Mouse (Mus musculus): ENCODE results near the gene Il17d. TPM values are rescaled to one million over a fixed set of nuclear protein-coding genes. Genes with fewer than 3 reads are reported as not detected.

Il17d gene
- total and polyA plus RNA-seq, 3 experiments: 0.08 TPM; not detected in 2

- TF ChIP-seq IRF4 (IDR thresholded peaks at IDR 0.05; ENCODE audit: low read depth, low read length) (peak; percentile 74), ZNF384 (IDR thresholded peaks at IDR 0.05; ENCODE audit: low read depth, low read length) (no peak), JUN (IDR thresholded peaks at IDR 0.05; ENCODE audit: insufficient read depth, low read depth, low read length) (peak; percentile 39), GABPA (IDR thresholded peaks at IDR 0.05; ENCODE audit: insufficient replicate concordance, low read depth, low read length) (no peak), POLR2A (IDR thresholded peaks at IDR 0.05; ENCODE audit: low read depth, low read length) (no peak), NRF1 (IDR thresholded peaks at IDR 0.05; ENCODE audit: low read depth, low read length) (no peak)
Observed at GRCm38 (mm10) chr14:57484183-57484582, 40.4 kb upstream of the Il17d start (continued).

- H3K4me2 ChIP-seq (ENCODE audit: insufficient read depth, low read depth, poor library complexity, severe bottlenecking): no peak overlapping the region
- H3K36me3 ChIP-seq (replicated peaks in 1 of 2; ENCODE audit: control insufficient read depth in 1 of 2, insufficient read depth in 1 of 2, low read length in 1 of 2): peaks cover 0 to 7% of the 10 kb centered on the region in 2 experiments
- no peaks in the 10 kb centered on the region for H3K27me3 ChIP-seq (replicated peaks)
- no peaks in the 10 kb centered on the region for H3K79me2 ChIP-seq (replicated peaks; ENCODE audit: control insufficient read depth, extremely low read depth, insufficient read depth, poor library complexity, severe bottlenecking)
- H3K27ac ChIP-seq (ENCODE audit: insufficient read depth, low read depth): no peak overlapping the region
- no peak for TF ChIP-seq POLR2A (IDR thresholded peaks at IDR 0.05; ENCODE audit: low read depth, low read length)
- TF ChIP-seq E2F4 (IDR thresholded peaks at IDR 0.05; ENCODE audit: insufficient replicate concordance, low read depth, low read length): no peak
- TF ChIP-seq EP300 (IDR thresholded peaks at IDR 0.05; ENCODE audit: low read length): no peak
- no peak for TF ChIP-seq TCF12 (IDR thresholded peaks at IDR 0.05; ENCODE audit: low read depth, low read length)
- no peak for TF ChIP-seq NELFE (IDR thresholded peaks at IDR 0.05; ENCODE audit: low read depth, low read length)
- TF ChIP-seq TBP (conservative IDR thresholded peaks at IDR 0.05; ENCODE audit: low read depth, low read length): no peak
- TF ChIP-seq ZNF384 (IDR thresholded peaks at IDR 0.05; ENCODE audit: low read depth, low read length): no peak
- no peak for DNase-seq (ENCODE audit: extremely low read depth)
- H3K9ac ChIP-seq (ENCODE audit: insufficient read depth, low read depth): no peak overlapping the region
- H3K4me3 ChIP-seq (replicated peaks in 1 of 3; ENCODE audit: low read depth in 2 of 3, low read length in 2 of 3, poor library complexity in 1 of 3): no peak overlapping the region
- in situ Hi-C loops (cut with MboI; ENCODE audit: low pct_ligation_motif_present, low pct_unique_long_range_greater_than_20kb, low sequenced_read_pairs) (no loop called here), dilution Hi-C loops (cut with MboI; ENCODE audit: extremely low pct_ligation_motif_present, extremely low pct_unique_long_range_greater_than_20kb, low sequenced_read_pairs) (no loop called here)
- H3K4me1 ChIP-seq (ENCODE audit: control insufficient read depth in 1 of 2, insufficient read depth in 2 of 2): peaks cover 0 to 8% of the 10 kb centered on the region in 2 experiments; a peak in 3 of 4 replicates
- no peaks in the 10 kb centered on the region for H3K9me3 ChIP-seq (replicated peaks; ENCODE audit: low read length)
Observed at GRCm38 (mm10) chr14:57489696-57490095, 34.9 kb upstream of the Il17d start.

- in situ Hi-C loops (cut with MboI; ENCODE audit: low pct_ligation_motif_present, low pct_unique_long_range_greater_than_20kb, low sequenced_read_pairs): no loop called here
- no peaks in the 10 kb centered on the region for H3K9me3 ChIP-seq (replicated peaks; ENCODE audit: low read length)
- no peak overlapping the region for H3K4me2 ChIP-seq (ENCODE audit: insufficient read depth, low read depth, poor library complexity, severe bottlenecking)
- H3K27me3 ChIP-seq (replicated peaks): no peaks in the 10 kb centered on the region
- H3K36me3 ChIP-seq (replicated peaks in 1 of 2; ENCODE audit: control insufficient read depth in 1 of 2, insufficient read depth in 1 of 2, low read length in 1 of 2): peaks cover 0 to 10% of the 10 kb centered on the region in 2 experiments
- dilution Hi-C loops (cut with MboI; ENCODE audit: extremely low pct_ligation_motif_present, extremely low pct_unique_long_range_greater_than_20kb, low sequenced_read_pairs): no loop called here
- H3K4me1 ChIP-seq (ENCODE audit: control insufficient read depth in 1 of 2, insufficient read depth in 2 of 2): peaks cover 0 to 8% of the 10 kb centered on the region in 2 experiments; a peak in 3 of 4 replicates
- no peak overlapping the region for H3K9ac ChIP-seq (ENCODE audit: insufficient read depth, low read depth)
- TF ChIP-seq MAX (IDR thresholded peaks at IDR 0.05; ENCODE audit: low read length) (no peak), POLR2AphosphoS2 (IDR thresholded peaks at IDR 0.05; ENCODE audit: low read depth, low read length) (no peak), TBP (conservative IDR thresholded peaks at IDR 0.05; ENCODE audit: low read depth, low read length) (no peak), USF2 (conservative IDR thresholded peaks at IDR 0.05; ENCODE audit: low read depth, low read length) (no peak), MAFK (IDR thresholded peaks at IDR 0.05; ENCODE audit: insufficient replicate concordance, low read length) (no peak)
- H3K27ac ChIP-seq (ENCODE audit: insufficient read depth, low read depth): no peak overlapping the region
- H3K79me2 ChIP-seq (replicated peaks; ENCODE audit: control insufficient read depth, extremely low read depth, insufficient read depth, poor library complexity, severe bottlenecking): no peaks in the 10 kb centered on the region
- DNase-seq (ENCODE audit: extremely low read depth): no peak
- no peak overlapping the region for H3K4me3 ChIP-seq (replicated peaks in 1 of 3; ENCODE audit: low read depth in 2 of 3, low read length in 2 of 3, poor library complexity in 1 of 3)
Observed at GRCm38 (mm10) chr14:57493840-57494239, 30.7 kb upstream of the Il17d start.

All from CH12.LX (cell line).